Mouse (Mus musculus) ovary, postnatal 36 days (tissue): ENCODE data around the gene Parvg.

Experiments
- DNase-seq: peaks from one replicate; pipeline ENCODE4 v3.0.0; 2022; ENCODE audit warnings: low spot score, mixed read lengths

Parvg gene

GRCm38 (mm10) chr15:84351915-84352844 lies 28.4 kb downstream of the Parvg start:
- no peak for DNase-seq

GRCm38 (mm10) chr15:84355081-84355480 lies 31.3 kb downstream of the Parvg start:
- DNase-seq = no peak

DNA sequence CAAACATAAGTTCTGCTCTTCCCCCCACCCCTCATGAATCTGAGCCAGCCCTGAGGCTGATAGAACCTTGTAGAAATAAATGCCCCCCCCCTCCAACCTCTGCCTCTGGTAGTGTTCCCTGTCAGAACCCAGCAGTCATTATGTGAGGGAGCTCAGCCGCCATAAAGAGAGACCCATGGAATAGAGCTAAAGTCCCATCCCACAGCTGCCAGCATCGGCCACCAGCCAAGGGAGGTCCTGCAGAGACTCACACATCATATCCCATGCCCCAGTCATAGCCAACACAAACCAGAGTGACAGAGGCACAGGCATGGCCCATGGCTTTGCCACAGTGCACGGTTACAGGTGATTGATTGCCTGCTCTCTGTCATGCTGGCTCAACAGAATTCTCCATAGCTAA lies 40.9 kb downstream of the Parvg start:
- no peak for DNase-seq

DNA sequence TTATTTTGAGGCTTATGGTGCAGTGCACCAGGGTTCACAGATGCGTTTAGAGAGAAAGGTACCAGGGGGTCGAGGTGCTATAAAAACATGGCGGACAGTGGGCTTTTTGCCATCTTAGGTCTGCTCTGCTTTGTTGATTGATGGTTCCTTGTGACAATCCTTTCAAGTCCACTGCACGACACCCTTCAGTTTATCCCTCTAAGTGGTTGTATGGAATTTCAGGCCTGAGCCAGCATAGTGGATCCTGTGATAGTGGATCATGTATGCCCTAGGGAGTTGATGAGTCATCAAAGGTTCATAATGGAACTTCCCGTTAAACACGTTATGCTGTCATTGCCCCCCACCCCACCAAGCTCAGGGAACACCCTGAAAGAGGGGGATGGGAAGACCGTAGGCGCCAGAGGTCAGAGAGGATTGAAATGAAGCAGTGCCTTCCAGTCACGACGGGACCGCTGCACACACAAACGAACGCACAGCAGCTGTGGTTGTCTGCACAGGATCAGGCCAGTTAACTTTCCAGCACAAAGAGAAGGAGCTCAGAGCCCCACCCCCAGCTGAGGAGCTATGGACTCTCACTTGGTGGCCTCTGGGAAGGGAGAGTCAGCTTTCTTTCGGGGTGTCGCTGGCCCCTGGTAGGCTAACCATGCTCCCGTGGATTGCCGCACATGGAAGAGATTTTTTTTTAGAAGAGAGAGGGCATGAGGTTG lies 42.0 kb downstream of the Parvg start:
- DNase-seq = no peak

GRCm38 (mm10) chr15:84366574-84366989 lies 42.8 kb downstream of the Parvg start:
- DNase-seq = no peak

GRCm38 (mm10) chr15:84367402-84367801 lies 43.6 kb downstream of the Parvg start:
- no peak for DNase-seq

GRCm38 (mm10) chr15:84372801-84373200 lies 49.0 kb downstream of the Parvg start:
- DNase-seq = no peak

DNA sequence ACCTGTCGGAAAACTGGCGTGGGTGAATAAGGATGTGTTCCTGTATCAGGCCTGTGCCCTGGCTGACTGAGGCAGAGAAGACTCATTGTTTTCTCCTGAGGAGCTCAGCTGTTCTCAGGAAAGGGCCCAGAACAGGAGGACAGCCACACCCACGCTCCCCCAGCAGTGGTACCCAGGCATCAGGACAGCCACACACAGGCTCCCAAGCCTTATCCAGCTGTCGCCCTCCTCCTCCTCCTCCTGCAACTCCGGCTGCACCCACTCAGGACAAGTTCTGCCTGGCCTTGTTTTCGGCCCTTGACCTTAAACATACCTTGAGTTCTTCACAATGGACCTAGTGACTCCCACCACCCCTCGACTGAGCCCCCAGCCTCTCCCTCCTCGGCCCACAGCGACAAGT lies 54.9 kb downstream of the Parvg start:
- DNase-seq = no peak

- DNase-seq = no peak
Observed at GRCm38 (mm10) chr15:84380181-84380580, 56.4 kb downstream of the Parvg start.

DNA sequence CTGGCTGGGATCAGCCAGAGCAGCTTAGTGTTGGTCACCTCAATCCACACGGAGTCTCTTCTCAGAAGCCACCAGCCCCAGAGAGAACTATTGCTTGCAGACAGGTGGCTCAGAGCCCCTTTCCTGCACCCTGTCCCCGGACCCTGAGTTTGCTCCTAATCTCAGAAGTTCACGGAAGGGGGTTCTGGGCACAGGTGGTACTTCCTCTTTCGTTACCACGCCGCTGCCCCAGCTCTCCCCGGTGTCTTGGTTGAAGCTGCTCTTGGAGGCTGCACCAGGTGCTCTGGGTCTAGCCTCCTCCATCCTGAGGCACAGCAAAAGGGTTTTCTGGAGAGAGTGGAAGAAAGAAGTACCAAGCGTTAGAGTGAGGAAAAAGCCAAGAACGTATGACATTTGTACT lies 60.2 kb downstream of the Parvg start:
- no peak for DNase-seq

DNA sequence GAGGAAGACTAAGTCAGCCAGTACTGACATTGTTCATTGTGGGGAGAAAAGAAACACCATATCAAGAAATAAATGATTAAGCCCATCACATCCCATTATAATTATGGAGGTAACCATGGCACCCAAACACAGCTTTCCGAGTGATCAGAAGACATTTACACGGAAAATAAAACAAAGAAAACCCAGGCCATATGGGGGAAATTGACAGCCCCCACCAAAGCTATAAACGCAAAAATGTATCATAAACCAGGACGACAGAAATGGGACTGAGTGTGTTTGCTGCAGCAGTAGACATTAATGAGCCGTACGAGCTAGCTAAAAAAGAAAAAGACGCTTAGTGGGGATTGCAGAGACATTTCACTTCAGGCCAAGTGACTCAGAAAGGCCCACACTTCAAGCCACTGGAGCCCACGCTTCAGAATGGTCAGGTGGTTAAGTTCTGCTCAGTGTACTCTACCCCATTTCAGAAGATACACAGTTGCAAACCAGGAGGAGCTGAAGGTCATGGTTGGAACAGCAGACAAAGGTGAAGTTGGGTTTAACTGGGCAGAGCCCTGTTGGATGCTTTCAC lies 62.3 kb downstream of the Parvg start:
- no peak for DNase-seq

DNA sequence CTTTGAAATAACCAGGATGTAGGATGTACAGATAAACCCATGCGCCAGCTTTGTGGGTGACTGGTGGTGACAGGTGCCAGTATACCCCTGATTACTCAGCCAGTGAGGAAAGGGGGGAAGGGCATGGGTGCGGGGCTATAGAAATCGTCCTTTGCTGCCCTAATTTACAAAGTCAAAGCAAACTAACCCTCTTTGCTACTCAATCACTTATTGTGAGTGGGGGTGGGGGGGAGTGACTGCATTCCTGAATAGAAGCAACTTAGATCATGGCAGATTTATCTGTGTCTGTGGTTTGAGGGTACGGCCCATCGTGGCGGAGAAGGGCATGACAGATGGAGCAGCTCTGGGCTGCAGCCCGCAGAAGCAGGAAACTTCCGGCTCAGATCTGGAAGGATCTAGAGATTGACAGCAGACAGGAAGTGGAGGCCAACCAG lies 64.9 kb downstream of the Parvg start:
- DNase-seq = no peak

DNA sequence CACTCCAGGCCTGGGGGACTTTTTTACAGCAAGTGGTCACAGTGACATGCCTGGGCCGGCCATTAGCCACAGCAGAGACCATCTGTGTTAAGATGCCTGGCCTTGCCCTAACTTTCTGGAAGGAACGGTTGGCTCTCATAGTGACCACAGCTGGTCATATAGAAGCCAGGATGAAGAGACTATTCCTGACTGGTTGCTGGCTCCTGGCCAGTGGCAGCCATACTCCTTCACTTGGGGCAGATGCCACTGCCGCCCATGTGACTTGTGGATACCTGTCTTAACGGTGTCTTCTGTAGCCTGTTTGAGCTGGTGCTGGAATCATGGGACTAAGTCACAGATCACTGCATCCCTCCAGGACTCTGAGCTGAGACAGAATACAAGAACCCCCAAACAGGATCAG lies 68.3 kb downstream of the Parvg start:
- no peak for DNase-seq
